Mouse (Mus musculus) gastrocnemius, postnatal 14 days (tissue): ENCODE data around the gene Tmem179. TPM values are rescaled to one million over a fixed set of nuclear protein-coding genes. Genes with fewer than 3 reads are reported as not detected.

ENCODE experiments used
- DNase-seq: peaks from one replicate; pipeline ENCODE4 v3.0.0; 2021; ENCODE audit warnings: mixed read lengths
- intact Hi-C: fragments of 180-260 bp; cut with DNase I; formaldehyde crosslinking; loops from one replicate; pipeline ENCODE4 v1.15.1; 2025; ENCODE audit warnings: low total_unique reads
- total RNA-seq, 2 experiments: library from RNA; stranded (reverse); gene quantifications; 2 replicates each; pipeline ENCODE4 v1.2.3; 2021

Gene Tmem179
- total RNA-seq, 2 experiments from 2014 or later: not detected

DNA sequence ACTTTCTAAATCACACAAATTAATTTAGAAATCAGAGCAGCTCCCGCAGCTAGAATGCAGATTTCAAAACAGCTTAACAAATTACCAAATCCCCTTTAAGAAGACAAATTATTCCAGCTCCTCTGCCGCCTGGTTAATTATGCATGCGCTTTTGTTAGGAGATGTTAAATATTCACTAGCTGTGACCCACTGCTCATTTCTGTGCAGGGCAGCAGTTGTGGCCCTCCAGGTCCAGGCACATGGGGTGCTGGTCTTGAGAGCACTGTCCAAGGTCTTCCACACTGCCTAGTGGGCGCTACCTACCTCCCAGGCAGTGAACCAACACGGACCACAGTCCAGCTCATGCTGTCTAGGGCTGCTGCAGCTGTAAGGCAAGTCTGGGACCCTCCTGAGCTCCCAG lies 46.3 kb downstream of the Tmem179 start:
- intact Hi-C loops: loop anchor here (10.0 kb wide), 1 partner anchor 355 kb away; no protein-coding TSS in a partner anchor
- no peak for DNase-seq

DNA sequence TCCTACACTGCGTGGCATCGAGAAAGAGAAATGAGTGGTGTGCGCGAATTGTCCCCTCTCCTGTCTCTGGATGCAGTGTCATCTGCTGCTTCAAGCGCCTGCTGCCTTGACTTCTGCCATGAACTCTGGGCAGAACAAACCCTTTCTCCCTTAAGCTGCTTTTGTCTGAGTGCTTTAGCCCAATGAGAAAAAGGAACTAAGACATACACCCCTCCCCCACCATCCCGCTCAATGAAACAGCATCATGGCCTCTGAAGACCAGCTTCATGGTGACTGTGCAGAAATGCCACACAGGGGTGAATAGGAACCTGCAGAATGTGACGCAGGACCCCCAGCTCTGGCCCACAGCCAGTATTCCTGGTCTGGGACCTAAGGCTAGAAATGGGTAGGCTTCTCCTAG lies 47.2 kb downstream of the Tmem179 start:
- no peak for DNase-seq
- intact Hi-C loops: no loop called here

- intact Hi-C loops: no loop called here
- DNase-seq: no peak
These were observed 49.2 kb downstream of the Tmem179 start for GRCm38 (mm10) chr12:112467387-112467786.

GRCm38 (mm10) chr12:112465928-112466327 lies 50.6 kb downstream of the Tmem179 start:
- intact Hi-C loops: no loop called here
- no peak for DNase-seq

DNA sequence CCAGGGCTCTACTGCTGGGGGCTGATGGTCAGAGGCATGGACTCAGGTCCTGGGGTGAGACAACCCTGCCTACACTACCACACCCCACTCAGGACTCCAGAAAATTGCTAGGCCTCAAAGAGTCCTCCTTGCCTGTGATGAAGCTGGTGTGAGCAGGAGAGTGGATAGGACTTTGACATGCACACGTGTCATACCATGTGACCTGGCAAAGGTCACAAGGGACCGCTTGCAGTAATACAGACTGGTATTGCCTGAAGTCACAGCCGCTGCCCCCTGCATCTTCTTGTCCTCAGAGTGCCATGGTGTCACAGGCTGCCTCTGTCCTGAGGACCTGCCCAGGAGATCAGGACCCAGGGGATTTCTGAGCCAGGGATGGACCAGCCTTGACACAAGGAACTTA lies 52.0 kb downstream of the Tmem179 start:
- no peak for DNase-seq
- intact Hi-C loops: no loop called here

DNA sequence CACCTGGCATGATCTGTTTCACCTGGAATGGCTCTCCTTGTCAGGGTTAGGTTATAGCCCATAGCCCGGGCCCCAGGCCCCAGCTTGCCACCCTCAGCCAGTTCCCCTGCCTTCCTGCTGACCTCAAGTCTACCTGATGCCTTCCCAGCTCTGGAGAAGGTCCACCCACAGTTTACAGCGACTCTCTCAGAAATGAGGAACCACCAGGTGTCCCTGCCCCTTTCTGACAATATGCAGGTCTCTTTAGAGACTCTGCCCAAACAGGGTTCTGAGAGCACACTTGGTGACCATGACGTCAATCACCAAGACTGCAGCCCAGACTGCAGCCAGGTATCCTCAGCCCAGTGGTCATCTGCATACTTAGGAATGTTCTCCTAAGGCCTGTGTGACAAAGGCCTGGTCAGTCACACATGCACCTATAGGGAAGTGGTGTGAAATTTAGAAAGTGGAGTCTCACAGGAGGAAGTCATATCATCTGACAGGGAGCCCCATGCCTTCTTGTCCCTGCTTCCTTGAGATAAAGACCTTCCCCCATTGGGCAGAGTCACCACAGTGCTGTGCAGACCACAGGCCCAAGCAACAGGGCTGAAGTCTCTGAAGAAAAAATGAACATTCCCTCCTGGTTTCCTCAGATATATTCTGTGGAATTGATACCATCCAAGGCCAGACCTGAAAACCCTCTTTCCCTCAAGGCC lies 52.6 kb downstream of the Tmem179 start:
- intact Hi-C loops: no loop called here
- DNase-seq: no peak

GRCm38 (mm10) chr12:112463209-112463608 lies 53.3 kb downstream of the Tmem179 start:
- no peak for DNase-seq
- intact Hi-C loops: no loop called here

DNA sequence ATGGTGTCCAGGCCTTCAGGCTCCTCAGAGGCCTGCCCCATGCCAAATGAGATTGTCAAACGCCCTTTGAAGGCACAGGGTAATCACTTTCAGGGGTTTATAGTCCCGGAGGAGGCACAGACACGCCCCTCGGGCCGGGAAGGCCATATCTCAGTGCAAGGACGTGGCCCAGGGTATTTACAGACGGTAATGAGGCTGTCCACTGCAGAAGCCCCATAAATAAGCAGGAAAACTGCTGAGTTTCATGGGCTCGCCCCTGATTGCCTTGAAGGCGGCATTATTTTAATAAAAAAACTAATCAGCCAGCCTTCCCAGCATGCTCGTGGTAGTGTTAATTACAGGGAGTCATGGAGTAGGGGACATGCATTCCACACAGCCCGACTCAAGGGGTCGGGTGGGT lies 54.1 kb downstream of the Tmem179 start:
- intact Hi-C loops: no loop called here
- no peak for DNase-seq

DNA sequence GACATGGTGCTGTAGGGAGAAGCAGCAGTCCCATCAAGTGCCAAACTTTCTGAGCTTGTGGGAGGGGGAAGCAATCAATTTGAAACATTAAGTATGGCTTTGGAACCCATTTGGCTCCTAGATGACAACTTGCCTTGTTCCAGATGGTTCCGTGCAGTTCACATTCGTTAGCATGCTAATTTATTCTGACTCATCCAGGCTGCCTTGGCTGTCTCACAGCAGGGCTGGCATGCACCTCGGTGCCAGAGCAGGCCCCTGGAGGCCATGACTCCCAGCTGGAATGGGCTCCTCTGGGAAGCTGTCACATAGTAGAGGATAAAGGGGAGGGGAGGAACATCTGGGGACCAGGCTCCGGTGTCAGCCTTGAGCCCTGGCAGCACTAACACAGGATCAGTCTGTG lies 58.7 kb downstream of the Tmem179 start:
- intact Hi-C loops: no loop called here
- no peak for DNase-seq

DNA sequence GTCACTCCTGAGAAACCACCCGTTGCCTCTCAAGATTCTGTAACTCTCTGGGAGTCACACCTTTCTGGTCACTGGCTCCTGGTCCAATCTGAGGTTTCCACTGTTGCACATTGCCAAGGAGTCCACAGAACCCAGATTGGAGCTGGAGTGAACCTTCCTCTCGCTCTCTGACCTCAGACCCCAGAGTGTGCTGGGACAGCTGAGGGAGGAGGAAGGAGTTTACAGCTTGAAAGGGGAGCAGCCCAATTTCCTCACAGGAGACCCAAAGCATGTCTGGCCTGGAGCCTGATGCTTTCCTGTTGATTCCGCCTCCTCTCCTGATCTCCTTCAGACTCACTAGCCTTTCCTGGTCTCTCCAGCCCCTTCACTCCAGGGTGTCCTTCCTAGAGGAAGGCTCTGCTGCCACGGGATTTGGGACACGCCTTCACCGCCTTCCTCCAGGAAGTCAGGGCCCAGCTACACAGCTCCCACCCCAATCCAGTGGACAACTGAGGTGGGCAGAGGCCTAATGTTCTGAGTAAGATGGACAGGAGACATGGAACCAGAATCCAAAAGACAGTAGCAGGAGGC lies 60.3 kb downstream of the Tmem179 start:
- no peak for DNase-seq
- intact Hi-C loops: no loop called here

- intact Hi-C loops: no loop called here
- DNase-seq: no peak
These were observed 64.7 kb downstream of the Tmem179 start for GRCm38 (mm10) chr12:112451826-112452225.

DNA sequence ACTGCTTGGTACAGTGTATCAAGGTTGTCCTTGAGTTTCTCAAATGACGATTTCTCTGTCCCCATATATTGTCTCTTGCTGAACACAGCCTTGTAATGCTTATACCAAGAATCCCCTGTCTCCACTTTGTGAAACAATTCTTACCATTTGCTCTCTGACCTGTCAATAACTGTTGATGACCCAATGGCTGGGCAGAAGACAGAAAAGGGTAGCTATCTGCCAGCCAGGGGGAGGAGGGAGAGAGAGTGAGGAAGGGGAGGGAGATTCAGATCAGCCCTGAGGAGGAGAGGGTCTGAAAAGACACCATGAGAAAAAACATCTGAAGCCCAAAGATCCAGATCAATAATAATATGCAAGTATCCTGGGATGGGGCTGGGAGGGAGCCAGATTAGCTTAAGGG lies 65.2 kb downstream of the Tmem179 start:
- intact Hi-C loops: no loop called here
- DNase-seq: no peak

DNA sequence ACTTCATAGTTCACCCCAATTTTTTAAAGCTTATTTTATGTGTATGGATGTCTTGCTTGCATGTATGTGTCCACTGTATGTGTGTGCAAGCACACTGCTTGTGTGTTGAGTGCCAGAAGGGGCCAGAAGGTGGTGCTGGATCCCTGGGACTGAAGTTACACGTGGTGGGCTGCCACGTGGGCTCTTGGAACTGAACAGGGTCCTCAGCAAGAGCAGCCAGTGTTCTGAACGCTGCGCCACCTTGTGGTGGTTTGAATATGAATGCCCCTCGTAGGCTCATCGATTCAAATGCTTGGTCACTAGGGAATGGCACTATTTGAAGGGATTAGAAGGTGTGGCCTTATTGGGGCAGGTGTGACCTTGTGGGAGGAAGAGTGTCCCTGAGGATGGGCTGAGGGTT lies 65.7 kb downstream of the Tmem179 start:
- intact Hi-C loops: no loop called here
- peak; percentile 47 for DNase-seq

Other genes with a start within 250 kb of the Tmem179 start
- gene A530016L24Rik, start 27.3 kb downstream of the Tmem179 start, total RNA-seq: under 1 TPM; 0.82 to 0.96 TPM
- 10 to 100 TPM; 15.0 to 16.1 TPM for gene Inf2, start 72.0 kb upstream of the Tmem179 start, total RNA-seq
- gene Adssl1, start 103.3 kb upstream of the Tmem179 start, total RNA-seq: 100 to 1,000 TPM; 462 to 471 TPM
- 10 to 100 TPM; 16.9 to 18.7 TPM for gene Siva1, start 127.9 kb upstream of the Tmem179 start, total RNA-seq
- 10 to 100 TPM; 78.3 to 89.4 TPM for gene Akt1, start 158.1 kb upstream of the Tmem179 start, total RNA-seq
- 1 to 10 TPM; 1.3 to 2.1 TPM for gene Zbtb42, start 162.1 kb upstream of the Tmem179 start, total RNA-seq
- 10 to 100 TPM; 10.9 to 14.4 TPM for gene Cep170b, start 203.7 kb upstream of the Tmem179 start, total RNA-seq
- gene Pld4, start 243.9 kb upstream of the Tmem179 start, total RNA-seq: 1 to 10 TPM; 3.2 to 4.1 TPM